ENCODE assay signal across 8 mouse cellular contexts in the genomic region with DNA sequence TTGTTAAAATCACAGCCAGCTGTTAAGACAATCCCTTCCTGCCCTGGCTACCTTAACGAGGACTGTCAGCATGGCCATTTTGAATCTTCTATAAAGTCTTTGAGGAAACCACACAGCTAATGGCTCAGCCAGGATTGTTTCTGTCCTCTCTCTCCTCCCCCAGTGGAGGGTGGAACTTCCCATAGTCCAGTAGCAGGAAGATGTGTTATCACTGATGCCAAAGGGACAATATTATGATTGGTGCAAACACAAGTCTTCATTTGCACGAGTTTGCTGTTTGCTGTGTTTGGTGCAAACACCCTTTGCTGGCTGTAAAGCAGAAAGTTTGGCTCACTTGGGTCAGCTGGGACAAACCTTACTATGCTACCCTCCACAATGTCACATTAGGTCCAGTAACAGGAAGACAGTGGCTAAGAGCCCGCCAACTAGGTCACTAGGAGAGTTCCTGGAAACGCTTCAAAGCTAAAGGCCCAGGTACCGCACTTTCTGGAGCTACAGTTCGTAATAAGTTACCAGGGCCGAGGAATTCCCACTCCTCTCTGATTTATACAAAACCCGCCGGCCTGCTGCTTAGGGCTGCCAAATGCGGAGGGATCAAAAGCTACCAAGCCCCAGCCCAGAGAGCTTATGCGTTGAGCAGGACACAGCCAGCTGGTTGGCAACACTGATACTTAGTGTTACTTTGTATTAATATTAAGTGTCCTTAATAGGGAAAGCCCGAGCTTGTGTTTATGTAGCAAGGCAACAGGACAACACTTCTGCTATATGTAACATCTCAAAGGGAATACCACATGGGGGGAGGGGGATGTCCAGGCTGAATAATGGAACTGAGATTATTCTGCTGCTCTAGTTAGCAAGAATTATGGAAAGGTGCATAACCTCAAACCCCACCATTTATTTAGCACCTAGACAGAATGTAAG. TPM values are rescaled to one million over a fixed set of nuclear protein-coding genes. Genes with fewer than 3 reads are reported as not detected.
DNase-seq lines count a peak whose midpoint lies in the region; ATAC-seq lines count a peak whose summit lies in the region.

No protein-coding gene starts in this region.

- H3K27ac ChIP-seq in neural tube, embryonic 15.5 days (replicated peaks) = peak overlapping the region; percentile 96

- ATAC-seq in neural tube, embryonic 15.5 days (ENCODE audit: low FRiP score) = peak; percentile 1; the same call in 1 of the 2 replicates

- H3K4me2 ChIP-seq in neural tube, embryonic 15.5 days = peak overlapping the region; percentile 91

- H3K9ac ChIP-seq in neural tube, embryonic 15.5 days (replicated peaks) = peak overlapping the region; percentile 81

- peaks cover 22% of the 10 kb centered on the region for H3K36me3 ChIP-seq in neural tube, embryonic 15.5 days

- H3K27me3 ChIP-seq in neural tube, embryonic 15.5 days (replicated peaks) = no peaks in the 10 kb centered on the region

- no peaks in the 10 kb centered on the region for H3K9me3 ChIP-seq in neural tube, embryonic 15.5 days (replicated peaks)

- DNase-seq in adrenal gland, postnatal 14 days = peak; percentile 43
- no peak for DNase-seq in adrenal gland, adult 18-20 months (ENCODE audit: low spot score in 2 of 2)
- DNase-seq in thymus, postnatal 14 days = peak; percentile 39
- no peak for DNase-seq in thymus, postnatal 4 days
- DNase-seq in kidney, postnatal 10 days = peak; percentile 55
- no peak for DNase-seq in urinary bladder, postnatal 10 days (ENCODE audit: low spot score)
- no peak for DNase-seq in urinary bladder, postnatal 36 days (ENCODE audit: low spot score in 2 of 2)

- 30% methylated on average over 12 of the region's 12 CpGs for WGBS in neural tube, embryonic 15.5 days

- H3K4me3 ChIP-seq in neural tube, embryonic 15.5 days (replicated peaks) = peak overlapping the region; percentile 58

- peaks cover 52% of the 10 kb centered on the region for H3K4me1 ChIP-seq in neural tube, embryonic 15.5 days

RNA-seq across cellular contexts. Expression of gene Ddx39b, which starts 0.9 kb away (rescaled TPM):
- total RNA-seq in adrenal gland, postnatal 14 days (2021) = 200 and 232 TPM in 2 replicates
- 100 to 1,000 TPM; 195 to 213 TPM for total RNA-seq in adrenal gland, adult 18-20 months (2021)
- polyA plus RNA-seq in neural tube, embryonic 15.5 days (2015; fragmentation: Nextera tagmentation; extraction: Ambion mirVana) = 334 and 376 TPM in 2 replicates

RNA-seq across cellular contexts. Expression of gene Nfkbil1, which starts 5.1 kb away (rescaled TPM):
- total RNA-seq in adrenal gland, postnatal 14 days (2021) = 15.3 and 17.7 TPM in 2 replicates
- total RNA-seq in adrenal gland, adult 18-20 months (2021) = 10 to 100 TPM; 12.4 to 15.3 TPM
- polyA plus RNA-seq in neural tube, embryonic 15.5 days (2015; fragmentation: Nextera tagmentation; extraction: Ambion mirVana) = 11.2 and 12.1 TPM in 2 replicates

RNA-seq across cellular contexts. Expression of gene Atp6v1g2, which starts 7.2 kb away (rescaled TPM):
- total RNA-seq in adrenal gland, postnatal 14 days (2021) = 7.0 and 8.2 TPM in 2 replicates
- total RNA-seq in adrenal gland, adult 18-20 months (2021) = 1 to 10 TPM; 4.7 to 5.3 TPM
- 116 and 126 TPM in 2 replicates for polyA plus RNA-seq in neural tube, embryonic 15.5 days (2015; fragmentation: Nextera tagmentation; extraction: Ambion mirVana)

RNA-seq across cellular contexts. Expression of gene Gm16181, which starts 20.0 kb away (rescaled TPM):
- total RNA-seq in adrenal gland, postnatal 14 days (2021) = 0.67 TPM in 1 of 2 replicates, not detected in the other
- total RNA-seq in adrenal gland, adult 18-20 months (2021) = not detected
- polyA plus RNA-seq in neural tube, embryonic 15.5 days (2015; fragmentation: Nextera tagmentation; extraction: Ambion mirVana) = 0.40 TPM in 1 of 2 replicates, not detected in the other

RNA-seq across cellular contexts. Expression of gene H2-D1, which starts 21.9 kb away (rescaled TPM):
- total RNA-seq in adrenal gland, postnatal 14 days (2021) = 93.3 and 154 TPM in 2 replicates
- 100 to 1,000 TPM; 219 to 653 TPM for total RNA-seq in adrenal gland, adult 18-20 months (2021)
- polyA plus RNA-seq in neural tube, embryonic 15.5 days (2015; fragmentation: Nextera tagmentation; extraction: Ambion mirVana) = 143 and 196 TPM in 2 replicates

Comparison
In these comparisons a context has a peak if more than half of its experiments do, and no peak if none do; other contexts are left out.
1. DNase-seq: peak in adrenal gland, postnatal 14 days (single experiment), thymus, postnatal 14 days (single experiment) and kidney, postnatal 10 days (single experiment); none in adrenal gland, adult 18-20 months (0 of 2), thymus, postnatal 4 days (single experiment), urinary bladder, postnatal 10 days (single experiment) and urinary bladder, postnatal 36 days (0 of 2).